Mouse (Mus musculus) kidney, postnatal 0 days (tissue): Measurements from ENCODE around the gene Ccdc144b. TPM values are rescaled to one million over a fixed set of nuclear protein-coding genes. Genes with fewer than 3 reads are reported as not detected.
A peak's percentile ranks its signal among the peaks of the same experiment; 100 is the strongest.

Source experiments
- ATAC-seq: fragments of 200-750 bp; cut with Nextera tagmentation; replicated peaks from 2 replicates; pipeline ENCODE4 v1.8.0; 2017; ENCODE audit warnings: low read depth, moderate number of reproducible peaks, moderate TSS enrichment, moderate library complexity; ENCODE audit not compliant: low FRiP score
- DNase-seq: peaks from one replicate; pipeline ENCODE4 v3.0.0-alpha.2; 2016; ENCODE audit warnings: low spot score
- H3K27ac ChIP-seq: fragments of 300-500 bp; sonication (generic); 2 replicates; pipeline ENCODE4 v1.5.1; 2014; ENCODE audit warnings: mild to moderate bottlenecking
- H3K27me3 ChIP-seq: fragments of 300-500 bp; sonication (generic); 2 replicates; pipeline ENCODE4 v1.6.1; 2014; ENCODE audit warnings: low read length, mixed read lengths; ENCODE audit not compliant: insufficient read depth
- H3K36me3 ChIP-seq: fragments of 300-500 bp; sonication (generic); 2 replicates; pipeline ENCODE4 v1.6.1; 2014; ENCODE audit warnings: low read length, mixed read lengths; ENCODE audit not compliant: insufficient read depth
- H3K4me1 ChIP-seq: fragments of 300-500 bp; sonication (generic); replicated peaks from 2 replicates; pipeline ENCODE4 v1.6.1; 2014; ENCODE audit warnings: antibody characterized with exemption, low read length, mixed read lengths; ENCODE audit not compliant: insufficient read depth
- H3K4me2 ChIP-seq: fragments of 300-500 bp; sonication (generic); 2 replicates; pipeline ENCODE4 v1.6.1; 2014; ENCODE audit warnings: mild to moderate bottlenecking, low read length, moderate library complexity, mixed read lengths
- H3K4me3 ChIP-seq: fragments of 300-500 bp; sonication (generic); replicated peaks from 2 replicates; pipeline ENCODE4 v1.5.1; 2014; ENCODE audit warnings: low read depth, low read length
- H3K9ac ChIP-seq: fragments of 300-500 bp; sonication (generic); 2 replicates; pipeline ENCODE4 v1.6.1; 2014; ENCODE audit warnings: low read depth, low read length
- H3K9me3 ChIP-seq: fragments of 300-500 bp; sonication (generic); replicated peaks from 2 replicates; pipeline ENCODE4 v1.6.1; 2016; ENCODE audit warnings: low read length, inconsistent platforms, mixed read lengths
- CTCF ChIP-seq: IDR thresholded peaks from 2 replicates; pipeline ENCODE4 v1.5.1; 2016; ENCODE audit warnings: antibody characterized with exemption, low read depth, mild to moderate bottlenecking, moderate library complexity
- WGBS: fragments of 180-500 bp; shearing (Covaris S2); extraction: QIAGEN DNeasy Blood & Tissue Kit; methylation state at CpG from one replicate; pipeline ENCODE4 v1.1.7; 2014; 5-methylcytosine and 5-hydroxymethylcytosine counted together
- polyA plus RNA-seq: library from polyadenylated mRNA; unstranded; fragments of >200 nt; fragmentation: Nextera tagmentation; extraction: Ambion mirVana; gene quantifications from 2 replicates; pipeline ENCODE4 v1.2.1, GENCODE M21; 2015

The Ccdc144b gene
- polyA plus RNA-seq, 1 experiment from 2014 or later: not detected

DNA sequence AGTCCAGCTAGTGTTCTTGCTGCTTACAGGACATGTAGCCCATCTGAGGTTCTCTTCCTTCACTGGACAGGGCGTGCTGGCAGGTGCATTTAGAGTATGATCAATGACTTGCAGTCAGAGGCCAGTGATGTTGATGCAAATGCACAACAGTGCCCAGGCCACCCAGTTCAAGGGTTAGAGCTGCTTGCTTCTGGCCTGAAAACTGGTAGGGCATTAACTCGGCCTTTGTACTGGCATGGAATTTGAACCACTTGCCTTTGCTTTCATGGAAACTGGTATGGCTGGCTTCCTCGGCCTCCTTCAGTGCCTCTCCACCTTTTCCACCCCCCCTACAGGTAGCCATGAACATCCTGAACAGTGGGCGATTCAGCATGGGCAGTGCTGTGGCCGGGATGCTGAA, 26.5 kb upstream of the Ccdc144b start:
- peaks cover 80% of the 10 kb centered on the region for H3K36me3 ChIP-seq
- H3K27ac ChIP-seq: no peak overlapping the region
- no peaks in the 10 kb centered on the region for H3K9me3 ChIP-seq
- no peaks in the 10 kb centered on the region for H3K4me1 ChIP-seq
- DNase-seq (no peak), ATAC-seq (peak; percentile 79)
- no peak overlapping the region for H3K4me2 ChIP-seq
- no peaks in the 10 kb centered on the region for H3K27me3 ChIP-seq
- no peak overlapping the region for H3K9ac ChIP-seq
- H3K4me3 ChIP-seq: no peak overlapping the region
- no peak for TF ChIP-seq CTCF
- WGBS: 99% methylated on average over 5 of the region's 5 CpGs

DNA sequence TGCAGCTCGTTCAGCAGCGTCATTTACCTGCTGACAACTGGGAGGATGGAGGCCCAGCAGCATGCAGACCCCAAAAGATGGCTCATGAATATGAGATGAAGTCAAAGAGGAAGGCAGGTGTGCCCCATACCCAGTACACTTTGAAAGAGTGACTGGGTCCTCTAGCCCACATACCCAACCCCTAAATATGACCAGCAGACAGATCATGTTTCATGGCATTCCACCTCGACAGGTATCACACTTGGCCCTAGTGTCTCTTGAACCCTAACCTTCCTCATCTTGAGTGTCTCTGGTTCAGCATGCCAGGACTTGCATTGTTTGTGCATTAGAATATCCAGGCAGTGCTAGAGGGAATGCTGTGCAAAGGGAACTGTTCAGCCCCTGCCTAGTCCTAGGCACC, 24.0 kb upstream of the Ccdc144b start:
- H3K36me3 ChIP-seq: peaks cover 77% of the 10 kb centered on the region
- H3K27ac ChIP-seq: no peak overlapping the region
- H3K9me3 ChIP-seq: no peaks in the 10 kb centered on the region
- no peak overlapping the region for H3K4me2 ChIP-seq
- 91% methylated on average over 3 of the region's 3 CpGs for WGBS
- no peaks in the 10 kb centered on the region for H3K27me3 ChIP-seq
- H3K4me3 ChIP-seq: no peak overlapping the region
- H3K4me1 ChIP-seq: no peaks in the 10 kb centered on the region
- no peak for TF ChIP-seq CTCF
- DNase-seq: no peak
- H3K9ac ChIP-seq: no peak overlapping the region
- ATAC-seq: no peak

DNA sequence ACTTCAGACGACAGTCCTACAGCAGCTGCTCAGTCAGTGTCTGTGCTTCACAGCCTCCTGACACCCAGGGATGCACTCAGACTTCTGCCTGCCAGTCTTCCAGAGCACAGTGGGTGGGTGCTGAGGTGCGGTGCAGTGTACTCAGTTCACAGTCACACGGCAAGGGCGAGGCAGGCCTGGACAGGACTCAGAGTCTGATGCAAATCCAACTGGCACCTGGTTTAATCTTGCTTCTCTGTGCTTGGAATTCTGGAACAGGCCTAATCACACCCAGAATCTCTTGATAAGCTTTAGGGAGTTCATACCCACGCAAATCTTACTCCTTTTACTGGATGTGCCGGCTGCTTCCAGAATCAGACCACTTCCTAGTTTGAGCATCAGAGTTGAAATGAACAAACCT, 22.1 kb upstream of the Ccdc144b start:
- H3K27ac ChIP-seq: no peak overlapping the region
- no peaks in the 10 kb centered on the region for H3K4me1 ChIP-seq
- H3K9me3 ChIP-seq: no peaks in the 10 kb centered on the region
- no peaks in the 10 kb centered on the region for H3K27me3 ChIP-seq
- no peak overlapping the region for H3K4me3 ChIP-seq
- DNase-seq (no peak), ATAC-seq (no peak)
- H3K9ac ChIP-seq: no peak overlapping the region
- H3K36me3 ChIP-seq: peaks cover 67% of the 10 kb centered on the region
- no peak overlapping the region for H3K4me2 ChIP-seq
- no peak for TF ChIP-seq CTCF
- WGBS: 94% methylated on average over 6 of the region's 6 CpGs

DNA sequence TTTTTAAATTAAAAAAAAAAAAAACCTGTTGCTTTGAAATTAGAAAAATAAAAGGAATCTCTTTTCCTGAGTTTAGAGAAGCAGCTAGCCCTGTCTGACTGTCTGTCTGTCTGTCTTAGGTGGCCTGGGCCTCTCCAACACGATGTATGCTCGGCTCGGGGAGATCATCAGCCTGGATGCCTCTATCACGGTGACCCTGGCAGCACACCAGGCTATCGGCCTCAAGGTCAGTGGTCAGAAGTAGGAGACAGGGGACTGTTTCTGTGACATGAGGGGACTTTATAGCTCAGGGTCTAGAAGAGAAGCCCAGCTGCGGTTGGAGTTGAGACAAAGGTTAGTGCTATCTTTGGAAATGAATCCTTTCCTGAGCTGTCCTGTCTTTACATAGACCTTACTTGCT, 20.9 kb upstream of the Ccdc144b start:
- Histone ChIP-seq H3K4me1 (no peaks in the 10 kb centered on the region), H3K27me3 (no peaks in the 10 kb centered on the region), H3K36me3 (peaks cover 70% of the 10 kb centered on the region), H3K9me3 (no peaks in the 10 kb centered on the region), H3K4me2 (no peak overlapping the region), H3K27ac (no peak overlapping the region), H3K4me3 (no peak overlapping the region), H3K9ac (no peak overlapping the region)
- ATAC-seq: no peak
- no peak for DNase-seq
- WGBS: 91% methylated on average over 6 of the region's 6 CpGs
- TF ChIP-seq CTCF: no peak

DNA sequence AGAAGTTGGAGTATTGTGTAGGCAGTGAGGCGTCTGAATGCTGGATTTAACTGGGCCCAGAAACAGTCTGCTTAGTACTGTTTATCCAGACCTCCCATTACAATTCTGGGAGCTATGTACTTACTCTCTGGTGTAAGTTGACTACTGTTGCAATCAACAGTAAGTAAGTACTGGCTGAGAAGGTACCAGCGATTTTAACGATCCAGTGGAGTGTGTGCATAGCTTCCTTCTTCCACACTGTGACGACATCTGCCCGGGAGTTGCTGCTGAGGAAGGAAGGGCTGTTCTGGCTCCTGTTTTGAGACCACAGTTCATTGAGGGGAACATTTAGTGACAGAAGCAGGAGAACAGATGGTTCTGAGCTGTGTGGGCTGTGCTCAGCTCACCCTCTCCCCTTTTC, 17.7 kb upstream of the Ccdc144b start:
- no peak for ATAC-seq
- peaks cover 40% of the 10 kb centered on the region for H3K36me3 ChIP-seq
- no peak overlapping the region for H3K27ac ChIP-seq
- WGBS: 91% methylated on average over 5 of the region's 5 CpGs
- TF ChIP-seq CTCF: no peak
- H3K4me3 ChIP-seq: no peak overlapping the region
- H3K9me3 ChIP-seq: no peaks in the 10 kb centered on the region
- H3K4me1 ChIP-seq: peaks cover 5% of the 10 kb centered on the region; the same call in 1 of the 2 replicates
- no peak overlapping the region for H3K9ac ChIP-seq
- DNase-seq: no peak
- no peaks in the 10 kb centered on the region for H3K27me3 ChIP-seq
- H3K4me2 ChIP-seq: no peak overlapping the region

DNA sequence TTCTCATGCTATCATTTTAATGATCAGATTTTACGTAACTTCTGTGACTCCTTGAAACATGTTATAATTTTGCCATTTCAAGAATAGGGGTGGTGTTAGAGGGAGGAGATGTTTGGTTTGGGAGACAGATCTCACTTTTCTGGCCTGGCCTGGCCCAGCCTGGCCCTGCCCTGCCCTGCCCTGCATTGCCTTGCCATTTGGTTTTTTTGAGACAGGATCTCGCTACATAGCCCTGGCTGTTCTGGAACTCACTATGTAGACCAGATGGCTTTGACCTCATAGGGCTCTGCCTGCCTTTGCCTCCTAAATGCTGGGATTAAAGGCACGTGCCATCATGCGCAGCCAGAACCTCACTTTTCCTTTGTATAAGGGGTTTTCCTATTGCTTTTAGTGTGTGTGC, 17.1 kb upstream of the Ccdc144b start:
- Histone ChIP-seq H3K9me3 (no peaks in the 10 kb centered on the region), H3K4me3 (no peak overlapping the region), H3K4me2 (no peak overlapping the region), H3K27ac (no peak overlapping the region), H3K36me3 (peaks cover 34% of the 10 kb centered on the region), H3K27me3 (no peaks in the 10 kb centered on the region), H3K4me1 (peaks cover 5% of the 10 kb centered on the region; the same call in 1 of the 2 replicates), H3K9ac (no peak overlapping the region)
- 97% methylated on average over 4 of the region's 4 CpGs for WGBS
- no peak for TF ChIP-seq CTCF
- ATAC-seq (no peak), DNase-seq (no peak)

DNA sequence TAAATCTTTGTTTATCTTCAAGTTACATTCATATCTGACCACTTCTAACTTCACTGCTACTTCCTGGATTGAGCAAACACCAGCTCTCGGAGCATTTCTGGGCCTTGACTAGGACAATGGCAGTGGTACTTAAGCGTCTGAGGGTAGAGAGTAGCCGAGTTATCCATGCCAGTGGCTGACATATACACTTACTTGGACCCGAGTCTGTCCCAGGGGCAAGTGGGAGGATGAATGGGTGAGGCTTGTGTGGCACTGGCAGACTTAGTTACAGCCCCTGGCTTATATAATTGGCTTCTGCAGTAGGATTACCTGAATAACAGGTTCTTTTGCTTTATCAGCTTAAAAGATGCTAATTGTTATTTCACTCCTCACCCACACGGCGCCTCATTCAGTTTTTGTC, 14.4 kb upstream of the Ccdc144b start:
- Histone ChIP-seq H3K4me1 (peaks cover 5% of the 10 kb centered on the region; the same call in 1 of the 2 replicates), H3K4me2 (no peak overlapping the region), H3K9me3 (no peaks in the 10 kb centered on the region), H3K27me3 (no peaks in the 10 kb centered on the region), H3K9ac (no peak overlapping the region), H3K4me3 (no peak overlapping the region), H3K36me3 (peaks cover 14% of the 10 kb centered on the region), H3K27ac (no peak overlapping the region)
- WGBS: 80% methylated on average over 6 of the region's 6 CpGs
- ATAC-seq (no peak), DNase-seq (no peak)
- no peak for TF ChIP-seq CTCF
